Mouse (Mus musculus): Measurements from ENCODE around the gene Tax1bp1. TPM values are rescaled to one million over a fixed set of nuclear protein-coding genes. Genes with fewer than 3 reads are reported as not detected.
"Not testable (repeated sequence)": the region's sequence is repeated elsewhere in the genome, so short reads cannot be mapped to it uniquely, and the experiment has no call there.

Gene Tax1bp1
- polyA plus RNA-seq (2012; rRNA removed), result 51.7 and 63.0 TPM in 2 replicates

DNA sequence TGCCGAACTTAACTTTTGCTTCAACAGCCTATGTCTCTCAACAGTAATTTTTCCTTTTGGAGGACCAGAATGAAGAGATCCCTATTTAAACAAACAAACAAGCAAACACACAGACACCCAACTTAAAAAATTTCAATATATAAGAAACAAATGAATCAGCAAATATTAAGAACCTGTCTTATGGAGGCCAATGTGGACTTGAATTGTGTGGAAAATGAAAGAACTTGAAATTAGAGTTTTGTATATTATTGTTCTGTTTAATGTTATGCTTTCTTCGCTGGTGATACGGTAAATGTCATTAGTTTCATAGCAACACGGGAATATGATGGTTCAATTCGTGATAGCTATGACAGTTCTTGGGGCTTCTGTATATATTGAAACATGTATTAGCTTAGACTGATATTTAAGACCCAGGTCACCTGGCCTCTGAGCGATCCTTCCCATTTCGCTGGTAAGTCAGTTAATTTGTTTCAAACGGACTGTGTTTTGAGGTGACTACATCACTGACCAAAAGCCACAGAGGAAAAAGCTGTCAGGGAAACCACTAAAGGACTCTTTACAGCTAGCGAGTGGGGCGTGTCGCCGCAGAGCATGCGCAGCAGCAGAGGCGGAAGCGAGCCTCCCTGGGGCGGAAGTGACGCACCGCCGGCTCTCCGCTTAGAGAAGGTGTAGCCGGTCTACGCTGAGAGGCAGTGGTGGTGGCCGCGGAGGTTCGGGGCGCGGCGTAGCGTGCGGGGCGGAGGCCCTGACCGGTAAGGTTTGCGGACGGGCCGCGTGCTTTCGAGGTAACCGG, at the start of gene Tax1bp1:
Tax1bp1 (plus strand) TSS at position 626 of the 793 bp plus-strand sequence.
- DNase-seq (ENCODE audit: low read depth), result no peak

DNA sequence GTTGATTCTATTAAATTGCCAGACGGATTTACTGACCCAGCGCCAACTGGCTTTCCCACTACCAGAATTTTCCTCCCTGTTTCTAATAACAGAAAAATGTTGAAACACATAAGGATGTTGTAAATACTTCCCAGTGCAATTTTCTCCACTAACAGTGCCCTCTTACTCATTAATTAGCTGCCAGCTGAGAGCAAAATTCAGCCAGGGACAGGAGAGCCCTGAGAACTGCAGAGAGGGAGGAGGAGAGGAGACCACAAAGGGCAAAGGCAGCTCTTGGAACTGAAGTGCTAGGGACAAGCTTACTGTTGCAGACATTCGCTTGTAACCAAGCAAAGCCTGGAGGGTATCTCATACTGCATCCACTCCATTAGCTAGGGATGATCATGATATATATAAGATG, 45.9 kb upstream of the Tax1bp1 start:
- DNase-seq (ENCODE audit: low read depth), result no peak

DNA sequence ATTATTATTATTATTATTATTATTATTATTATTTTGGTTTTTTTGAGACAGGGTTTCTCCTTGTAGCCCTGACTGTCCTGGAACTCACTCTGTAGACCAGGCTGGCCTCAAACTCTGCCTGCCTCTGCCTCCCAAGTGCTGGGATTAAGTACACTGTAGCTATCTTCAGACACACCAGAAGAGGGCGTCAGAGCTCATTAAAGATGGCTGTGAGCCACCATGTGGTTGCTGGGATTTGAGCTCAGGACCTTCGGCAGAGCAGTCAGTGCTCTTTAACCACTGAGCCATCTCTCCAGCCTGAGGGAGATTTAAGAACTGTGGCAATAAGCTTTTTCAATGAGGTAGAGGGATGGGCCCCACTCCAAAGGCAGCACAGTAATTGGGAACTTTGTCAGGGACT, 43.7 kb upstream of the Tax1bp1 start:
- not testable (repeated sequence) for DNase-seq (ENCODE audit: low read depth)

DNA sequence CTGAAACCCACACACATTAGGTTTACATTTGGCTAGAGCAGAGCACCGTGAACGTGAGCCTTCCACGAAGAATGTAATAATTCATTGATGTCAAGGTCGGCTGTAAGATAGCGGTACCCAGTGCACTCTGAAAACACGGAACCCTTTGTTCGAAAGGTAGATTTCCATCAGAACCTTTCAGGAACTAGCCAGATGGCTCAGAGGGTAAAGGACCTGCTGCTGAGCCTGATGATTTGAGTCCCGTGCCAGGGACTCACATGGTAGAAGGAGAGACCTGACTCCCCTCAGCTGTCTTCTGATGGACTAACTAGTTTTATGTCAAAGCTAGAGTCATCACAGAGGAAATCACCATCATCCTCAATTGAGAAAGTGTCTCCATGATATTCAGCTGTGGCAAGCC, 41.7 kb upstream of the Tax1bp1 start:
- DNase-seq (ENCODE audit: low read depth), result no peak

- no peak for DNase-seq (ENCODE audit: low read depth)
Measured at GRCm38 (mm10) chr6:52672539-52672938, 41.0 kb upstream of the Tax1bp1 start.

DNA sequence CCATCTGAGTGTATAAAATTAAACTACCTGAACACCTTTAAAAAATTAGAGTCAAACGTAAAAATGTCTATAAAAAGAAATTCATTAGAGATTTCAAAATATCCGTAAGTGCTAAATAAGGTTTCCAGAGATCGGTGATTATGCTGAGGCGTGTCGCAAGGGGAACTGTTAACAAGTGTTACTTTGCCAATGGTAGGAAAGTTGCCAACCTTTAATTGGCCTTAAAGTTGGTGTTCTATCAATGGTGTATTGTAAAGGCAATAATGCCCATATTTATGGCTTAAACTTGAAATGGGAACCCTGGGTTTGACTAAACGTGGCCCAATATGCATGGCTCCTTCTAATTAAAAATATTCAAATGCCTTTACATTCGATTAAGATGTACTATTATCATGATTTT, 39.8 kb upstream of the Tax1bp1 start:
- DNase-seq (ENCODE audit: low read depth), result no peak

DNA sequence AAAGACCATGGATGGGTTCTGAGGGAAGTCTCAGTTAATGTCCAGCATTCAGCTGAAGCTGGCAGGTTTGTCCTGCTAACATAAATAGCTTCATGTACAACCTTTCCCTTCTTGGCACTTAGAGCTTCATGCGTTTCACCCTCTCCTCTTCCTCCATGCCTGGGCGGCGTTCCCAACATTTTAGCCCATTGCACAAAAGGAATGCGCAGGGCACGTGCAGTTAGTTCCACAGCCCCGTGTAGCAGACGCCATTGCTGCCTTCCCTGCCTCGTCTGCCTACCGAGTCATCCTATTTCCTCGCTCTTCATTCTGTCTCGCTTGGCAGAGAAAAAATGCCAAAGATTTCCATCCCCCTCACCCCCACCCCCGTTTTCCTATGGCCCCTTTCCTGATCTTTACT, 39.0 kb upstream of the Tax1bp1 start:
- DNase-seq (ENCODE audit: low read depth), result no peak

DNA sequence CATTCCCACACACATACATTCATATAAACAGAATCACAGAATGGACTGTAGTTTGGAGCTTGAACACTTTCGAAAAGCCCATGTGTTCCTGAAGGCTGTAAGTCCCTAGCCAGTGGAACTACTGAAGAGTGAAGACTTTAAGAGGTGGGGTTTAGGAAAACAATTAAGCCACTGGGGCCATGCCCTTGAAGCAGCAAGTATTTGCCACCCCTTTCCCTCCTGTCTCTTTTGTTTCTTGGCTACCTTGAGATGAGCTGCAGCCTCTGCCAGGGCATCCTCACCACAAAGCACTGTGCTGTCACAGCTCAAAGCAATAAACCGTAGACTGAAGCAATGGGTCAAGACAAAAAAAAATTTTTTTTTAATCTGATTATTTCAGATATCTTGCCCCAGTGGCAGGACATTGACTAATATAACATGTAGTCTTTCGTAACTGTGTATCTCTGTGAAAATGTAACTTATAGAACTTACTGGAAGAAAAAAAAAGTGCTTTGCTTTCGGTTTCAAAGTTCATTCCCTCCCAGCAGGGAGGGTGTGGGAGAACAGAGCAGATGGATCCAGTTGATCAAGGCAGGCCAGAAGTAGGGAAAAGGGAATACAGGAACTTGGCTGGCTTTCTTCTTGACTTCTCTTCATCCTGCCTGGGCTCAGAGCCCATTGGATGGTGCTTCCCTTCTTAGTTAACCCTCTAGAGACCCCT, 38.2 kb upstream of the Tax1bp1 start:
- DNase-seq (ENCODE audit: low read depth), result no peak

- DNase-seq (ENCODE audit: low read depth), result not testable (repeated sequence)
Measured at GRCm38 (mm10) chr6:52677534-52677933, 36.0 kb upstream of the Tax1bp1 start.

- DNase-seq (ENCODE audit: low read depth), result no peak
Measured at GRCm38 (mm10) chr6:52679565-52679964, 34.0 kb upstream of the Tax1bp1 start.

GRCm38 (mm10) chr6:52680458-52681032, 33.0 kb upstream of the Tax1bp1 start:
- DNase-seq (ENCODE audit: low read depth), result no peak

DNA sequence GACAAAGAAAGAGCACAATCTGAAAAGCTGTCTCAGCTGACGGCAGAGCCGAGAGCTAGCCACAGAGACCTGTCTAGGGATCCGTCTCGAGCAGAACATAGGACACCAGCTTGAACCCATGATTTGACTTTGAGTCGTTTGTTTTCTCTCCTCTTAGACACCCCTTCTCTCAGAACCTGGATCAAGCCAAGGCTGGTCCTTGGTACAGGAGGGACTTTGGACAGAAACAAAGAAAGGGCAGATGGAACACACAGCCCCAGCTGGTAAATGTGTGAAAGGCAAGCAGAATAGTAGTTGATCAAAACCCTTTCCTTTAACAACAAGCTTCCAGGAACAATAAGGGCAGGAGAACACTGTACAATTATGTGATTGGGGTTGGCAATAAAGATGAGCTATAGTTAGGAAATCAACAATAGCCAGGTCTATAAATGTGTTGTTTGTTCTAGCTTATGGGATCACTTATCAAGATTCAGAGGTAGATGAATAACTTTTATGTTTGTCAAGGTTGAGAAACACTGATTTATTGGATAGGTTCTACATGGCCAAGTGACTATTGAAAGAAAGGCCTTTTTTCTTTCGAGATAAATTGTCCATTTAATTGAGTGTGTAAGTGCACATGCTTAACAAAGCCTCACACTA, 31.6 kb upstream of the Tax1bp1 start:
- DNase-seq (ENCODE audit: low read depth), result no peak

GRCm38 (mm10) chr6:52682607-52683006, 30.9 kb upstream of the Tax1bp1 start:
- DNase-seq (ENCODE audit: low read depth), result no peak

DNA sequence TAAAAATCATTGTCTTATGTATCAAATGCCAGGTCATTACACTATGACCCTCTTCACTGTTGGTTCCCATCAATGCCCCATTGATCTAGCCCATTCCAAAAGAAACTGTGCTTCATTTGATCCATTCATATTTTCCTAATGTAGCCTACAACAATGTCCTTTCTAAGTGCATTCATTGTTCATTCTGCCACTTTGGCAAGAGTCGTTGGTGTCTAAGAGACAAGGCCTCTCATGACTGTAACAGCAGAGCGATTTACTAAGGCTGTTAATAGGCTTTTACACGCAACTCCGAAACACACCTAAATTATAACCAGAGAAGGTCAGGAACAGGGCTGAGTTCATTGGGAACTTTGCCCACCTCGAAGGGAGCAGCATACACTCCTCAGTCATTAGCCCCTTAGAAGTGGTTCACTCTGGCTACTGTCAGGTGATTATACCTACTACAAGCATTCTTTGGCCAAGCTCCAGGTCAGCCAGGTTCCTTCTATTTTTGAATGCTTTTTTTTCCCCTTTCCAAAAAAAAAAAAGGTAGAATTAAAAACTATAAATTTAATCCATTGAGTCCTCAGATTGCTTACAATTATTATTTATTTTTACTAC, 26.5 kb upstream of the Tax1bp1 start:
- DNase-seq (ENCODE audit: low read depth), result no peak

DNA sequence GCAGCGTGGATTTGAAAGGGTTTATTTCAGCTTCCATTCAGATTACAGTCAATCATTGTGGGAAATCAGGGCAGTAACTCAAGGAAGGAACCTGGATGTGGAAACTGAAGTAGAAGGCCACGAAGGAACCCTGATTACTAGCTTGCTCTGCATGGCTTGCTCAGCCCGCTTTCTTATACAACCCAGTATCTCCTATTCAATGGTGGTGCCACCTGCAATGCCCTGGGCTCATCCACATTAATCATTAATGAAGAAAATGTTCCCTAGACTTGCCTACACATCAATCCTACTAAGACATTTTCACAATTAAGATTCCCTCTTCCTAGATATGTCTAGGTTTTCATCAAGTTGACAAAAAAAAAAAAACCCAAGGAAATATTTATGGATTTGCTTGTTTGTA, 23.2 kb upstream of the Tax1bp1 start:
- DNase-seq (ENCODE audit: low read depth), result no peak

DNA sequence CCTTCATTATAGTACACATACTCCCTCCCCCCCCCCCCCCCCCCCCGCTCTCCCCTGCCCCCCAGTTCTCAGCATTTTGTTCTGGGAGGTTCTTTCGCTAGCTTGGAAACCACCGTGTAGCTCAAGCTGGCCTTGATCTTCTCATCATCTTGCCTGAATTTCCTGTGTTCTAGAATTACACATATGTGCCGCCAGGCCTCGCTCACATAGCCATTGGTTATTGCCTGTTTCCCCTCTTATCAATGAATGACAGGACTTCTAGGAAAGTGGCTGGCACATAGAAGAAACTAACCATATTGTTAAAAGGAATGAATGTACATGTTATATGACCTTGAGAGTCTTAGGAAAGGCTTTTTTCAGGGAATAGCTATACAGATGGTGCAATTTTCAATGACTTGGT, 21.7 kb upstream of the Tax1bp1 start:
- DNase-seq (ENCODE audit: low read depth), result no peak

GRCm38 (mm10) chr6:52692451-52693063, 21.0 kb upstream of the Tax1bp1 start:
- no peak for DNase-seq (ENCODE audit: low read depth)

DNA sequence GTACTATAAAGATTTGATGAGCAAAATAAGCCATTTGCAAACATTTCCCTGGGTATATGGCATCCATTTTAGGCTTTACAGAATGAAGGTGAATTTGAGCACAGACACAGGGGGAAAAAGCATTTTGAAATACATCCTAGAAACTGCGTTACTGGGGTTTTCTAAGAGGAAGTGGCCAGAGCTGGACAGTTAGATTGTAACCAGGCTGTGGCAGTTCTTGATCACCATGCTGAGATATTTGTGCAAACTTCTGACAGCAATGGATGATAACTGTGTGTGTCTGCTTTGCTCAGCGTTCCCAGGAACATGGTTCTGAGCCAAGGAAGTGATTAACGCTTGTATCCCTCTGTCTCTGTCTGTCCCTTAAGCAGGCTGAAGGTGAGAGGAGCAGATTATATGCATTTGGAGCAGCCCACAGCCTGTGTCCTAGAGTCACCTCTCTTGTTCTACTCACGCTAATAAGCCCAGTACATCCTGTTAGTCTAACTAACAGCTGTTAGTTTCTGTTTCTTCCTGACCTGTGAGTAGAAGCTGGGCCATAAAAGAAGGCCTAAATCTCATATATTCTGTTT, 15.5 kb upstream of the Tax1bp1 start:
- DNase-seq (ENCODE audit: low read depth), result no peak

DNA sequence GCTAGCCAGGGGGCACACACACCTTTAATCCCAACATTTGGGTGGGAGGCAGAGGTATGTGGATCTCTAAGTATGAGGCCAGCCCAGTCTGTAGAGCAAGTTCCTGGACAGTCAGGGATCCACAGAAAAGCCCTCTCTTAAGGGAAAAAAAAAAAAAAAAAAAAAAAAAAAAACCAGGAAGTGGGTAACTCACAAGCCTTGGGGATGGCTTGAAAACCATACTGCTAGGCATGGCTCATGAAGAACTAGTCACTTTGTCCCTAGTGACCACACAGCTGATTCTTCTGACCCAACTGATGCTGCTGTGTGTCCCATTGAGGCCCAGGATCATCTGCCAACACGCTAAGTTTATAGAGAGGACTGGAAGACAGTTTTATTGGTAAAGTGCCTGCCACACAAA, 14.5 kb upstream of the Tax1bp1 start:
- DNase-seq (ENCODE audit: low read depth), result no peak

GRCm38 (mm10) chr6:52699899-52700298, 13.6 kb upstream of the Tax1bp1 start:
- DNase-seq (ENCODE audit: low read depth), result no peak

DNA sequence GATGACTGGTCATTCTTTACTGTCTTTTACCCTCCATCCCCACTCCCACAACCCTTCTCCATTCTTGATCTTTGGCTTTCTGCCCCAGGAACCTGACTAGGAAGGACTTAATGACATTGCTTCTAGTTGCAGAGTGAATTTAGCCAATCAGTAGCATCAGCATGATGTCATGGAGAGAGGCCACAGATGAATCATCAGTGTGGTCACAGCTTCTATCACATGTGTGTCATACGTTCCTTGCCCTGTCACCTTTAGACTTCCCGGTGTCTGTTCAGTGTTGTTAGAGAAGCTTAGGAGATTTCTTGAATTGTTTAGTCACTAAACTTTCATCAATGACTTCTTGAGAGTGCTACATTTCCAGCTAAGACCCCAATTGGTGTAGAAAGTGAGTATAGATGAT, 10.3 kb upstream of the Tax1bp1 start:
- DNase-seq (ENCODE audit: low read depth), result no peak

Measured in gonadal fat pad, adult 2 months (tissue).